Mouse (Mus musculus) bone marrow, adult 2 months (tissue): ENCODE data around the gene Ssr1.
A peak's percentile ranks its signal among the peaks of the same experiment; 100 is the strongest.

ENCODE experiments used
- CTCF ChIP-seq: fragments of 200-500 bp; IDR thresholded peaks from 2 replicates; pipeline ENCODE4 v1.5.1; 2011; ENCODE audit warnings: low read length, control low read depth; ENCODE audit not compliant: control insufficient read depth, insufficient read depth
- POLR2A ChIP-seq: fragments of 200-500 bp; IDR thresholded peaks from 2 replicates; pipeline ENCODE4 v1.6.1; 2011; ENCODE audit warnings: low read depth, mild to moderate bottlenecking, control low read depth, low read length, borderline replicate concordance; ENCODE audit not compliant: control insufficient read depth

DNA sequence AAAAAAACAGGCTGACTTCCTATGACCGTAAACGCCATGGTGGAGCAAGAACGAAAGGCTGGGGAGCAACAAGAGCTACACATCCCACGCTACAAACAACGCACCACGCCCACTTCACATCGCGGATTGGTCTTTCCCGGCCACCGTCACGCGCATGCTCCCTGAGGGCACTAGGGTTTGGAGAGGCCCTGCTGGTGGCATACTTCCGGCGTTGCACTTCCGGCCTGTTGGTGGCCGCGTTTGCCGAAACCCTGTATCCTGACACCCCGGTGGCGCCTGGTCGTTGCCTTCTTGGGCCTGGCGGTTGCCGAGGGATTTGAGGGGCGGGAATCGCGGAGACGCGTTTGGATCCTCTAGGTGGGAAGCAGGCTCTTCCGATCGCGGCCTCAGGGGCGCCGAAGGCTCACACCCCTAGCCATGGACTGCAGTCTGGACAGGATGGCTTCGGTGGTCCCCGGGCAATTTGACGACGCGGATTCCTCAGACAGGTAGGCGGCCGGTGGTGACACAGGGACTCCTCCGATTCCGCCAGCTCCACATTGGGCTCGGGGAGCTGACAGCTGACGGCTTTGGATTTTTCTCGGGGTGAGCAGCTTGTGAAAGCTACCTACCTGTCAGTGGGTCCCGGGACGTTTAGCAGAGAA lies 43.1 kb upstream of the Ssr1 start, which contains the start of gene Cage1:
- TF ChIP-seq CTCF (peak; percentile 36), POLR2A (peak; percentile 74; the same call in 1 of the 2 replicates)
